Mouse (Mus musculus) C2C12 (cell line): Measurements from ENCODE around the gene Slc15a4.

Source experiments
- CEBPB ChIP-seq: IDR thresholded peaks from one replicate; pipeline ENCODE4 v1.6.1; 2011; ENCODE audit warnings: low read depth, mild to moderate bottlenecking, control low read depth, moderate library complexity
- CTCF ChIP-seq: IDR thresholded peaks from one replicate; pipeline ENCODE4 v1.5.1; 2011; ENCODE audit not compliant: control insufficient read depth, insufficient read depth, insufficient read length
- MAX ChIP-seq: IDR thresholded peaks from one replicate; pipeline ENCODE4 v1.6.1; 2011; ENCODE audit warnings: mild to moderate bottlenecking, control low read depth
- MYOD1 ChIP-seq: IDR thresholded peaks from one replicate; pipeline ENCODE4 v1.6.1; 2011; ENCODE audit warnings: low read depth; ENCODE audit not compliant: control insufficient read depth, insufficient read length
- MYOG ChIP-seq: IDR thresholded peaks from one replicate; pipeline ENCODE4 v1.6.1; 2011; ENCODE audit not compliant: control insufficient read depth, insufficient read length; ENCODE audit errors: extremely low read depth
- USF1 ChIP-seq: IDR thresholded peaks from one replicate; pipeline ENCODE4 v1.6.1; 2011; ENCODE audit warnings: low read depth, mild to moderate bottlenecking, control low read depth, moderate library complexity

GRCm38 (mm10) chr5:127649077-127649476, 16.4 kb upstream of the Slc15a4 start:
- no peak for TF ChIP-seq CTCF
- TF ChIP-seq MYOD1, result no peak
- TF ChIP-seq MAX, result no peak
- TF ChIP-seq MYOG, result no peak
- TF ChIP-seq USF1, result no peak
- TF ChIP-seq CEBPB, result no peak
